Mouse (Mus musculus): ENCODE measurements around the gene Vmn1r56.
"Not testable (repeated sequence)": the region's sequence is repeated elsewhere in the genome, so short reads cannot be mapped to it uniquely, and the experiment has no call there.

Vmn1r56 gene

GRCm38 (mm10) chr7:5196647-5197046 lies at the start of gene Vmn1r56:
Vmn1r56 (minus strand) TSS chr7:5196747.
- not testable (repeated sequence) for DNase-seq (ENCODE audit: low read depth, low spot score)

- DNase-seq (ENCODE audit: low read depth, low spot score): not testable (repeated sequence)
These were observed 21.6 kb upstream of the Vmn1r56 start, which contains the start of gene Vmn1r57 for GRCm38 (mm10) chr7:5218193-5218592. Vmn1r57 (plus strand) TSS chr7:5218493.

GRCm38 (mm10) chr7:5149570-5149969 lies 47.0 kb downstream of the Vmn1r56 start, which contains the start of gene Vmn1r55:
Vmn1r55 (minus strand) TSS chr7:5149670.
- not testable (repeated sequence) for DNase-seq (ENCODE audit: low read depth, low spot score)
